Mouse (Mus musculus) heart, embryonic 16.5 days (tissue): ENCODE measurements around the gene Maf. TPM values are rescaled to one million over a fixed set of nuclear protein-coding genes. Genes with fewer than 3 reads are reported as not detected.

Experiments
- ATAC-seq: fragments of 200-750 bp; cut with Nextera tagmentation; replicated peaks from 2 replicates; pipeline ENCODE4 v1.8.0; 2017; ENCODE audit warnings: moderate number of reproducible peaks; ENCODE audit not compliant: insufficient read depth, low FRiP score; ENCODE audit errors: extremely low read depth
- H3K27ac ChIP-seq: fragments of 300-500 bp; sonication (generic); 2 replicates; pipeline ENCODE4 v1.5.1; 2014; ENCODE audit warnings: mild to moderate bottlenecking, low read length, control low read depth, moderate library complexity
- H3K27me3 ChIP-seq: fragments of 300-500 bp; sonication (generic); 2 replicates; pipeline ENCODE4 v1.6.1; 2014; ENCODE audit warnings: low read length, mixed read lengths; ENCODE audit not compliant: control insufficient read depth, insufficient read depth
- H3K36me3 ChIP-seq: fragments of 300-500 bp; sonication (generic); 2 replicates; pipeline ENCODE4 v1.6.1; 2014; ENCODE audit not compliant: control insufficient read depth, insufficient read depth
- H3K4me1 ChIP-seq: fragments of 300-500 bp; sonication (generic); 2 replicates; pipeline ENCODE4 v1.6.1; 2014; ENCODE audit warnings: low read length, mixed read lengths; ENCODE audit not compliant: control insufficient read depth, insufficient read depth
- H3K4me2 ChIP-seq: fragments of 300-500 bp; sonication (generic); 2 replicates; pipeline ENCODE4 v1.6.1; 2014; ENCODE audit warnings: low read depth, mild to moderate bottlenecking, control low read depth, low read length
- H3K4me3 ChIP-seq: fragments of 300-500 bp; sonication (generic); 2 replicates; pipeline ENCODE4 v1.5.1; 2014; ENCODE audit warnings: mild to moderate bottlenecking, control low read depth, low read length
- H3K9ac ChIP-seq: fragments of 300-500 bp; sonication (generic); 2 replicates; pipeline ENCODE4 v1.6.1; 2014; ENCODE audit warnings: low read length, control low read depth
- H3K9me3 ChIP-seq: fragments of 300-500 bp; sonication (generic); replicated peaks from 2 replicates; pipeline ENCODE4 v1.6.1; 2016; ENCODE audit warnings: low read length; ENCODE audit not compliant: control insufficient read depth
- WGBS: fragments of 180-500 bp; shearing (Covaris S2); extraction: QIAGEN DNeasy Blood & Tissue Kit; methylation state at CpG from one replicate; pipeline ENCODE4 v1.1.7; 2014; 5-methylcytosine and 5-hydroxymethylcytosine counted together
- polyA plus RNA-seq: library from polyadenylated mRNA; unstranded; fragments of >200 nt; fragmentation: Nextera tagmentation; extraction: Ambion mirVana; gene quantifications from 2 replicates; pipeline ENCODE4 v1.2.1, GENCODE M21; 2015

The Maf gene
- 2.6 and 3.2 TPM in 2 replicates for polyA plus RNA-seq

GRCm38 (mm10) chr8:115707731-115708590, at the start of gene Maf:
TSS of gene Maf (minus strand) at chr8:115707794.
- Histone ChIP-seq H3K4me3 (peak within 1 kb of the TSS; percentile 69), H3K27ac (peak within 1 kb of the TSS; percentile 84), H3K4me1 (peaks cover 2% of the 10 kb centered on the region; the same call in 1 of the 2 replicates), H3K9me3 (no peaks in the 10 kb centered on the region), H3K27me3 (peaks cover 5% of the 10 kb centered on the region), H3K9ac (peak within 1 kb of the TSS; percentile 74), H3K4me2 (peak within 1 kb of the TSS; percentile 97), H3K36me3 (no peaks in the 10 kb centered on the region)
- ATAC-seq, result peak; percentile 79
- WGBS, result under 1% methylated on average over 43 of the region's 43 CpGs

GRCm38 (mm10) chr8:115756965-115757364, 49.4 kb upstream of the Maf start:
- no peak for ATAC-seq
- WGBS, result 67% methylated on average over 3 of the region's 3 CpGs
- H3K4me1 ChIP-seq, result peaks cover 10% of the 10 kb centered on the region
- no peak overlapping the region for H3K27ac ChIP-seq
- no peak overlapping the region for H3K4me3 ChIP-seq
- no peaks in the 10 kb centered on the region for H3K27me3 ChIP-seq
- no peaks in the 10 kb centered on the region; the same call in 1 of the 2 replicates for H3K9me3 ChIP-seq
- H3K36me3 ChIP-seq, result no peaks in the 10 kb centered on the region
- H3K4me2 ChIP-seq, result no peak overlapping the region
- H3K9ac ChIP-seq, result no peak overlapping the region

- WGBS, result 79% methylated on average over 2 of the region's 2 CpGs
- no peak overlapping the region for H3K4me2 ChIP-seq
- H3K9ac ChIP-seq, result no peak overlapping the region
- no peaks in the 10 kb centered on the region for H3K36me3 ChIP-seq
- H3K27me3 ChIP-seq, result no peaks in the 10 kb centered on the region
- H3K4me1 ChIP-seq, result peaks cover 10% of the 10 kb centered on the region
- H3K4me3 ChIP-seq, result no peak overlapping the region
- no peaks in the 10 kb centered on the region; the same call in 1 of the 2 replicates for H3K9me3 ChIP-seq
- no peak overlapping the region for H3K27ac ChIP-seq
- no peak for ATAC-seq
These were observed 48.4 kb upstream of the Maf start for GRCm38 (mm10) chr8:115756027-115756426.

GRCm38 (mm10) chr8:115754694-115755093, 47.1 kb upstream of the Maf start:
- Histone ChIP-seq H3K4me1 (peaks cover 10% of the 10 kb centered on the region), H3K4me3 (no peak overlapping the region), H3K27me3 (no peaks in the 10 kb centered on the region), H3K9ac (no peak overlapping the region), H3K4me2 (no peak overlapping the region), H3K27ac (no peak overlapping the region), H3K9me3 (no peaks in the 10 kb centered on the region), H3K36me3 (no peaks in the 10 kb centered on the region)
- WGBS, result 42% methylated on average over 2 of the region's 2 CpGs
- no peak for ATAC-seq

- no peak for ATAC-seq
- H3K27me3 ChIP-seq, result no peaks in the 10 kb centered on the region
- peaks cover 10% of the 10 kb centered on the region for H3K4me1 ChIP-seq
- no peak overlapping the region for H3K9ac ChIP-seq
- no peak overlapping the region for H3K27ac ChIP-seq
- no peak overlapping the region for H3K4me3 ChIP-seq
- WGBS, result 41% methylated on average over 8 of the region's 8 CpGs
- no peak overlapping the region for H3K4me2 ChIP-seq
- H3K36me3 ChIP-seq, result no peaks in the 10 kb centered on the region
- no peaks in the 10 kb centered on the region for H3K9me3 ChIP-seq
These were observed 46.2 kb upstream of the Maf start for GRCm38 (mm10) chr8:115753801-115754200.

- Histone ChIP-seq H3K4me2 (no peak overlapping the region), H3K9me3 (no peaks in the 10 kb centered on the region), H3K36me3 (no peaks in the 10 kb centered on the region), H3K4me3 (no peak overlapping the region), H3K4me1 (no peaks in the 10 kb centered on the region), H3K9ac (no peak overlapping the region), H3K27me3 (no peaks in the 10 kb centered on the region), H3K27ac (no peak overlapping the region)
- ATAC-seq, result no peak
- 86% methylated on average over 10 of the region's 10 CpGs for WGBS
These were observed 39.8 kb upstream of the Maf start for GRCm38 (mm10) chr8:115747426-115747825.

GRCm38 (mm10) chr8:115745648-115746047, 38.1 kb upstream of the Maf start:
- H3K27me3 ChIP-seq, result no peaks in the 10 kb centered on the region
- H3K27ac ChIP-seq, result no peak overlapping the region
- no peak overlapping the region for H3K9ac ChIP-seq
- 21% methylated on average over 2 of the region's 2 CpGs for WGBS
- no peak overlapping the region for H3K4me2 ChIP-seq
- no peaks in the 10 kb centered on the region for H3K36me3 ChIP-seq
- no peak for ATAC-seq
- H3K9me3 ChIP-seq, result no peaks in the 10 kb centered on the region
- H3K4me1 ChIP-seq, result no peaks in the 10 kb centered on the region
- H3K4me3 ChIP-seq, result no peak overlapping the region

- no peak overlapping the region for H3K27ac ChIP-seq
- 57% methylated on average over 2 of the region's 2 CpGs for WGBS
- no peak for ATAC-seq
These were observed 35.8 kb upstream of the Maf start for GRCm38 (mm10) chr8:115743441-115743840.

GRCm38 (mm10) chr8:115742646-115743045, 35.1 kb upstream of the Maf start:
- no peak overlapping the region for H3K9ac ChIP-seq
- H3K27ac ChIP-seq, result no peak overlapping the region
- no peak overlapping the region for H3K4me3 ChIP-seq
- H3K4me1 ChIP-seq, result no peaks in the 10 kb centered on the region
- H3K27me3 ChIP-seq, result no peaks in the 10 kb centered on the region
- H3K4me2 ChIP-seq, result no peak overlapping the region
- no peaks in the 10 kb centered on the region for H3K9me3 ChIP-seq
- 80% methylated on average over 6 of the region's 6 CpGs for WGBS
- no peaks in the 10 kb centered on the region for H3K36me3 ChIP-seq
- ATAC-seq, result no peak

More at GRCm38 (mm10) chr8:115743441-115743840, 35.8 kb upstream of the Maf start:
- no peak overlapping the region for H3K4me2 ChIP-seq
- no peaks in the 10 kb centered on the region for H3K27me3 ChIP-seq
- H3K4me1 ChIP-seq, result no peaks in the 10 kb centered on the region
- no peaks in the 10 kb centered on the region for H3K36me3 ChIP-seq
- no peaks in the 10 kb centered on the region for H3K9me3 ChIP-seq
- no peak overlapping the region for H3K4me3 ChIP-seq
- H3K9ac ChIP-seq, result no peak overlapping the region
